Mouse (Mus musculus) spleen, postnatal 0 days (tissue): ENCODE data around the gene Scgb1b2. TPM values are rescaled to one million over a fixed set of nuclear protein-coding genes. Genes with fewer than 3 reads are reported as not detected.

Experiments
- polyA plus RNA-seq: library from polyadenylated mRNA; unstranded; fragments of >200 nt; fragmentation: Nextera tagmentation; extraction: Ambion mirVana; gene quantifications from 2 replicates; pipeline ENCODE4 v1.2.1, GENCODE M21; 2015

Gene Scgb1b2
- polyA plus RNA-seq: not detected in 2 replicates

GRCm38 (mm10) chr7:31291721-31292120 lies at the start of gene Scgb1b2:
Gene Scgb1b2, minus strand, starts transcription at chr7:31291821.

GRCm38 (mm10) chr7:31290208-31290607 lies 1.4 kb downstream of the Scgb1b2 start, which contains the start of gene Scgb2b2:
Gene Scgb2b2, plus strand, starts transcription at chr7:31290508.

Other genes starting within 250 kb of the Scgb1b2 start
- 98.3 and 112 TPM in 2 replicates for gene Fxyd5, start 249.3 kb downstream of the Scgb1b2 start, polyA plus RNA-seq
- 0.33 TPM in 1 of 2 replicates, not detected in the other for gene Fxyd7, start 240.4 kb downstream of the Scgb1b2 start, polyA plus RNA-seq
- 41.4 and 53.4 TPM in 2 replicates for gene Fxyd1, start 234.6 kb downstream of the Scgb1b2 start, polyA plus RNA-seq
- gene Lgi4, start 232.5 kb downstream of the Scgb1b2 start, polyA plus RNA-seq: 0.32 TPM in 1 of 2 replicates, not detected in the other
- gene Fxyd3, start 215.1 kb downstream of the Scgb1b2 start, polyA plus RNA-seq: 23.8 and 24.8 TPM in 2 replicates
- 14.4 and 18.3 TPM in 2 replicates for gene Hpn, start 176.5 kb downstream of the Scgb1b2 start, polyA plus RNA-seq
- 3.4 and 4.9 TPM in 2 replicates for gene Scn1b, start 164.8 kb downstream of the Scgb1b2 start, polyA plus RNA-seq
- 22.1 and 28.0 TPM in 2 replicates for gene Gramd1a, start 135.9 kb downstream of the Scgb1b2 start, polyA plus RNA-seq
- not detected in 2 replicates for gene Scgb2b2, start 1.3 kb downstream of the Scgb1b2 start, polyA plus RNA-seq
- not detected in 2 replicates for gene Scgb2b3, start 70.3 kb upstream of the Scgb1b2 start, polyA plus RNA-seq
- not detected in 2 replicates for gene Scgb1b3, start 83.8 kb upstream of the Scgb1b2 start, polyA plus RNA-seq